In the genomic region with DNA sequence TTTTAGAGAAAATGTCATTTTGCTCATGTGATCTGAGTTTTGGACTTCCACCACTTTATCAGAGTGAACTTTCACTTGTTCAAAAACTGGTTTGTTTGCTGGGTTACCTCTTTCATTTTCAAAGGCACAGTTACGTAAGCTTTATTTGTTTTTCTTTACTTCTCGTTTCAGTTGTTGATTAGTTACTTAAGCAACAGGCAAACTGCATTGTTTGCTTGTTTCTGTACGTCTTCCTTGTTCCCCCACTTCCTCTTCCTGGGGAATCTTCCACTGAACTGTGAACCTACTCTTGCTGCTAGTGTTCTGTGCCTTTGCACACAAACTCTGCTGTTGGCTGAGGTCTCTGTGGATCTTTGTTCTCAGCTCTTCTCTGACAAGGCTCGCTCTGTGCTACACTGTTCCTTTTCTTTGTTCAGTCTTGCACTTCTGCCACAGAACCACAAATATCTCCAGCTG, we compare ENCODE assay signal across 8 mouse cellular contexts. TPM values are rescaled to one million over a fixed set of nuclear protein-coding genes. Genes with fewer than 3 reads are reported as not detected.
DNase-seq lines count a peak whose midpoint lies in the region; ATAC-seq lines count a peak whose summit lies in the region.

A gene (plus strand): TSS at position 76 of the 456 bp plus-strand sequence.

- peak; percentile 70 to 72 for DNase-seq in heart, adult 18-20 months
- DNase-seq in heart, postnatal 4 days, result no peak
- DNase-seq in Muller cell, postnatal 12 days (ENCODE audit: inconsistent ontology term), result peak; percentile 78
- DNase-seq in left cerebral cortex, adult 9 months (ENCODE audit: low spot score in 2 of 2), result peak; percentile 18 to 25
- DNase-seq in thymus, postnatal 36 days, result no peak
- DNase-seq in natural killer cell, adult 2 months (ENCODE audit: low spot score in 2 of 2), result no peak

- peak; percentile 98 for ATAC-seq in granulocyte monocyte progenitor cell, adult 5-6 weeks (replicated peaks; ENCODE audit: poor library complexity, severe bottlenecking)
- peak; percentile 95 for ATAC-seq in megakaryocyte progenitor cell, adult 5-6 weeks (replicated peaks; ENCODE audit: poor library complexity)

RNA-seq across cellular contexts. Expression of the gene that starts here (rescaled TPM):
- 1 to 10 TPM; 2.1 to 3.5 TPM for total RNA-seq in heart, adult 18-20 months (2021)
- total RNA-seq in heart, postnatal 4 days (2021), result under 1 TPM; 0.23 to 0.62 TPM
- total RNA-seq in granulocyte monocyte progenitor cell, adult 5-6 weeks (2014; fragmentation: Nextera tagmentation), result 5.6 TPM in 1 of 2 replicates, not detected in the other
- 0.26 and 0.95 TPM in 2 replicates for total RNA-seq in granulocyte monocyte progenitor cell, adult 5-6 weeks (2017)
- total RNA-seq in megakaryocyte progenitor cell, adult 5-6 weeks (2015), result 0.15 and 0.52 TPM in 2 replicates
- 2.0 TPM in 1 of 2 replicates, not detected in the other for total RNA-seq in megakaryocyte progenitor cell, adult 5-6 weeks (2017)

Comparison
In these comparisons a context has a peak if more than half of its experiments do, and no peak if none do; other contexts are left out.
1. DNase-seq: peak in heart, adult 18-20 months (2 of 2), Muller cell, postnatal 12 days (single experiment) and left cerebral cortex, adult 9 months (2 of 2); none in heart, postnatal 4 days (single experiment), thymus, postnatal 36 days (0 of 2) and natural killer cell, adult 2 months (0 of 2).